Mouse (Mus musculus): ENCODE data around the gene Polr2g.
"Not testable (repeated sequence)": the region's sequence is repeated elsewhere in the genome, so short reads cannot be mapped to it uniquely, and the experiment has no call there.

DNA sequence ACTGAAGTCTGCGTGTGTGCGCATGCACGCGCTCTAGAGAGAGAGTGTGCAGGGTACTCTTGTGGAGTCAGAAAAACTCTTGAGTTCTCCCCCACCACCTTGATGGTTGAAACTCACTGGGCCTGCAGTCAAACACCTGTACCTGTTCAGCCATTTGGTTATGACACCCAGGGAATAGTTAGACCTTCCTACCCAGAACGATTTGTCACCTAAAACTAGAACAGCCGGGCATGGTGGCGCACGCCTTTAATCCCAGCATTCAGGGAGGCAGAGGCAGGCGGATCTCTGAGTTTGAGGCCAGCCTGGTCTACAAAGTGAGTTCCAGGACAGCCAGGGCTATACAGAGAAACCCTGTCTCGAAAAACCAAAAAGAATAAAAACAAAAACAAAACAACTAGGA lies 38.0 kb upstream of the Polr2g start:
- TF ChIP-seq CTCF (IDR thresholded peaks at IDR 0.05); POLR2A (IDR thresholded peaks at IDR 0.05; ENCODE audit: insufficient read depth, low read depth, low read length): not testable (repeated sequence)

All from heart, adult 2 months (tissue).